Mouse (Mus musculus): ENCODE measurements at regions not wholly inside any gene's neighbourhood (a gene's known extent, or its start where the extent isn't known, plus 50 kb on each side); places are given as distances from the start of the nearest gene placed in this dataset.

DNA sequence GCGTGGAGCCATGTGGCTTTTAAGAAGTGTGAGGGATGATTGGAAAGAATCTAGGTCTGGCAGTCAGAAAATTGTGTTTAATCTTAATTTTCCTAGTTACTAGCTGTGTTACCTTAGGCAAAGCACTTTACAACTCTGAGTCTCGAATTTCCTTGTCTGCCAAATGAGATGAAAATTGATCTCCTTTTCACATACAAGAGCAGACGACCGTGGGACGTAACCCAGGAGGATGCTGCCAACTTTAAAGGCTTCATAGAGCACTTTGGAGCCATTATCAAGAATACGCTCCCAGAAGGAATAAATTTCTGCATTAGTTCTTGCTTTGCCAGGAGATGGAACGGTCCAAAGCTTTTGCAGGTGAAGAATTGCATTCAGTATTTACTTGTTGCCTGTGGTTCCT is 457.6 kb downstream of the Bcl11a start:
- DNase-seq (ENCODE audit: low spot score in 2 of 2): no peak

DNA sequence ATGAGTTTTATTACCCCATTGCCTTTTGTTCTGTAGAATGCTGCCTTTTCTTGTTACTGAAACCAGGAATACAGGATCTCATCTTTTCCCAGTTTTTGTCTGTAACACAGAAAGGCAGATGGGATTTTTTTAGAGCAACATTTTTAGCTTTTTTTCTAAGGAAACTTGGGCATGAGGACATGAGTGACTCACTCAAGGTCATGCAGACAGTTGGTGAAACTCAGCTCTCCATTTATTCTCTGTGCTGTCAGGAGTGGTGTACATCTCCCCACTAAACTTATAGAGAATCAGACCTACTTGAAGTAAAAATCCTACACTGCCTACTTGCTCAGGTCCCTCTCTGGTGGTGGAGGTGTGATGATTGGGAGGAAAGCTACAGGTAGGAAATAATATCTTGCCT is 459.9 kb downstream of the Bcl11a start:
- DNase-seq (ENCODE audit: low spot score in 2 of 2): no peak

DNA sequence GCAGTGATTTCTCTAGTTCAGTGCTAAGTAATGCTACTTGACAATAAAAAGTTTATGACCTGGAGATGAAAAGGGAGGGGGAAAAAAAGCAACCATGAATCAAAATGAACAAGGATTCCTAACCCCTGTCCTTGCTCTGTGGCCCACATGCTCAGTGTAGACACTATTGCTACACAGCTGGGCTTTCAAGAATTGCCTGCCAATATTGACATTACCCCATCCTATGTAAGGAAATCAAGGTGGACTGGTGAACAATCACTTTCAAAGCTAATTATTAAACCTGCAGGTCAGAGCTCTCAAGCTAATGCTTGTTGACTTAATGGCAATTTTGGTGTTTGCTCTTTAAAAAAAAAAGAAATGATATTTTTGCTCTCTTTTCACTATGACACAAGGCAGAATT is 491.8 kb downstream of the Bcl11a start:
- no peak for DNase-seq (ENCODE audit: low spot score in 2 of 2)

DNA sequence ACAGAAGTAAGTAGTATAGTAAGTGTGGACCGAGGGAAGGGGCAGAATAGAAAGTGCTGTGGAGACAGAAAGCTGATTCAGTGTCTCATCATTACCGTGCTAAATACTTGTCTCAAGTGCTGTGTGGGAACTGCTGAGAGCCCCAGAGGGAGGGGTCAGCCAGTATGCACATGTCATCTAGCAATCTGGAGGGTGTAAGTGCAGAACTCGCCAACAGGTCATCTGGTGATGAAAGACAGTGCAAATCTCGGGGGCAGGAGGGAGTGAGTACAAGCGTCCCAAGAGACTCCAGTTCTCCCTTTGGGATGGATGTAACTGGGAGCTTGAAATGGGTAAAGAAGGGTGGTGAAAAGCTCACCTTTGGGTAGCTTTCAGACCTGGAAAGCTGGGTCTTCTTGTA is 535.7 kb downstream of the Bcl11a start:
- DNase-seq (ENCODE audit: low spot score in 2 of 2): no peak

DNA sequence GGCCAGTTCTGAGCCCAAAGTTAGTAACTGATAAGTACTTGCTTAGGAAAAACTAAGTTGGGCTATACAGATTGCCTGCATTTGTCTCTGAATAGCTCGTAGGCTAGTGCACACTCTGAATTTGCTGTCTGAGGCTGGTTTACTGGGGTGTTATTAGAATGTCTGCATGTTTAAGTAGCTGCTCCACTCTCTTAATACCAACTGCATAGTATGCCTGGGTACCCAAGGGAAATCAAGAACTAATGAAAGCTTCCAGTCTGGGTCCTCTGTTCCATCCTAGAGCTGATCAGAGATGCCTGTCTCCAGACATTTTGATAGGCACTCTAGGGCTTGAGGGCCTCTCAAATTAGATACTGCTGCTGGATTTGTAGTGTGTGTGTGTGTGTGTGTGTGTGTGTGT is 537.6 kb downstream of the Bcl11a start:
- no peak for DNase-seq (ENCODE audit: low spot score in 2 of 2)

DNA sequence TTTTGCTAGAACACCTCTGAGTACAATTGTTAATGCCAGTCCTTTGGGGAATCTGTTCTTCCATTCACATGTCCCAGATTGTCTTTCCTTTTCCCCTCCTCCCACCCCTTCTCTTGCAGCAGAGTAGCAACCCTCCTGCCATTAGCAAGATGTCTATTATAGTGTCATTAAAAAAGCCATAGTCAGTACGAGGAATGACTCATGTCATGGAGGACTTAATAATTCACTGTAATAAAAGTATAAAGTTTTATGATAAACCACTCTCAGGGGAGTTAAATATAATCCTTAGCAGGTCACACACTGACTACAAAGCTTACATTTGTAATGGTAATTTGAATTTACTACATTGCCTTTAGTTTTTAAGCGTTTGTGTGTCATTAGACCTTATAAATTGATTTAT is 540.7 kb downstream of the Bcl11a start:
- no peak for DNase-seq (ENCODE audit: low spot score in 2 of 2)

DNA sequence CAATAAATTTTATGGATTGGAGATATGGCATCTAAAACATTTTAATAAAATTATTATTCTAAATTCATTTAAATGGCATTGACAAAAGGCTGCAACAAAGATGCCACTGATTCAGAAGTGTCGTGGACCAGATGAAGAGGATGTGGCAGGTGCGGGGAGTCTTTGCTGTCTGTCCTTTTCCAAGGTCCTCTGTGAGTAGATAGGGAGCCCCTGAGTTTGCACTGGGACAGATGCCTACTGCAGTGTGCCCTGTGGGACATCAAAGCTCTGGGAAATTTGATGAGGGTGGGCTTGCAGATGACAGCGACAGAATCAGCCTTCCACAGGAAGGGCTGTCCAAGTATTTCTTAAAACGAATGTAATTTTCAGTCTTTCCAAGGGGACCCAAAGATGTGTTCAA is 541.2 kb downstream of the Bcl11a start:
- DNase-seq (ENCODE audit: low spot score in 2 of 2): no peak

DNA sequence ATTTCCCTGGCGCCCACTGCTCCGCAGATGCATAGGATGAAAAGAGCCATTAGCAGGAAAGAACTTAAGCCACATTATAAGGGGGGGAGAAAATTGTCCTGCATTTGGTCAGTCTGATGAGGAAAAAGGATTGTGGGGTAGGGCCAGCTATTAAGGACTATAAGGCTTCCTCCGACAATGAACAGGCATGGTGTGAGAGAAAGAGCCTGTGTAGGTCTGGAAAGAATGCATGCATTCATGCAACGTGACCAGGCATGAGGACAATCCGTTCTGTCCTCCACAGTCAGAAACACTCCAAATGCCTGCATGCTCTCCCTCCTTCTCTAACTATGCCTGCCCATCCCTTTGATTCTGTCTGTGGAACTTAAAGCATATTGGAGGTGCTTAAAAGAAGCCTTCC is 550.8 kb downstream of the Bcl11a start:
- DNase-seq (ENCODE audit: low spot score in 2 of 2): no peak

DNA sequence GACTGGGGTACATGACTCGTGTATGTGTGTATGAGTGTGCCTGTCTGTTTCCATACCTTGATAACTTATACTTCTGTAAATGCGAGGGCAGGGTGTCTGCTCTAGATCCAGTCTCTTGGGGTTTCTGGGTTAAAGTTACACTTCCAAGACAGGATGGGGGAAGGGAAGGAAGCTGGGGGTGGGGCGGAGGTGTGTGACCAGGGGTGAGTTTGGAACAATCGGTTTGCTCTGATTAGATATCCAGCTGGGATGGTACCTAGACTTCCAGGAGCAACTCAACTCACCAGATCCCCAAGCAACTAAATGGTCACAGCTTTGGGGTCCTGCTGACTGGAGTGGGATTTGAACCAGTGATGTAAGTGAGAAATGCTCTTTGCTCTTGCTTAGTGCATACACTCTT is 551.6 kb downstream of the Bcl11a start:
- no peak for DNase-seq (ENCODE audit: low spot score in 2 of 2)

DNA sequence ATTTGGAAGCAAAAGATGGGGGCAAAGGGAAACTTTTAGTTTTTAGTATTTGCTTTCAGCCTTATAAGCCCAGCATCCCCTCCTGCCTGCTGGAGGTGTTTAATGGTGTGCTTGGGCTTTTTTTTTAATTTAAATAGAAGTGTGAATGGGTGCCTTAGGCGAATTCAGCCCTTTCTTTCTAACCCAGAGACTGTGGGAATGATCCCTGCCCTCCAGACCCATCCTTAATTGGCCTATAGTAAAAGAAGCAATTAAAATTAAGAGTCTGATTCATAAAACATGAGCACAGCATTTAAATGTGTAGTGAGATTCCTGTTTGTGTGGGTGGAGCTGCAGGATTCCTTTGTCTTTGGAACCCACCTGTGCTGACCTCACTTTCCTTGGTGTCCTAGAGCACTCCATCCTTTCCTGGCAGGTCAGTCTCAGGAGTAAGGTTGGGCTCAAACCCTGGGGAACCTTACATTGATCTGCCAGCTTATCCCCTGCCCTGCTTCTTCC is 552.6 kb downstream of the Bcl11a start:
- no peak for DNase-seq (ENCODE audit: low spot score in 2 of 2)

DNA sequence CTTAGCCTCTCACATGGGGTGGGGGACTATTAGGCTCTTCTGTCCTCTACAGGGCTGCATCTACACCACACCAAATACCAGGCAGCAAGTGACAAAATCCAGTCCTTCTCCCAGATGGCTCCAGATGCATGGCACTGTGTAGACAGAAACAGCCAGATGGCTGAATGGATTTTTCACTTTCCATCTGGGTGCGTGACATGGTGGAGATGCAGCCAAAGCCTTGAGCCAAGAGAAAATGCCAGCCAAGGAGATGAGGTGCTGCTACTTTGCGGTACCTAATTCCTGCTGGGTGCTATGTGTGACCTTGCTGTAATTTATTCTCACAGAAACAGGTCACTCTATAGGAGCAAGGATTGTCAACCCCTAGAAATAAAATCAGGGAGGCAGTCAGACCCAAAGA is 553.8 kb downstream of the Bcl11a start:
- no peak for DNase-seq (ENCODE audit: low spot score in 2 of 2)

DNA sequence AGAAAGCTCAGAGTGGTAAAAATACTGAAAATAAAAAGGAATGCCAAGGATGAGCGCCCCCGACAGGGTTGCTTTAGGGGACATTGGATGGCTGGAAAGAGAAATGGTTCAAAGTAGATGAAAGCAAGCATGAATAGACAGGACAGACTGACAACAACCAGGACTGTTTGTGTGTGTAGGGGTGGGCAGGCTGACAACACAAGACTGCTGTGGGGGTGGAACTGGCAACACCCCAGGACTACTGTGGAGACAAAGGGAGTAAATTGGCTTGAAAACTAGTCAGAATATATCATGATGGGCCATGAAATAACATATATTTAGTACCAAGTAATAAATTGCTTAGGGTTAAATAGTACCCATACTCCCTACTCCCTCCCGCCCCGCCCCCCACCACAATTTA is 558.9 kb downstream of the Bcl11a start:
- DNase-seq (ENCODE audit: low spot score in 2 of 2): no peak

DNA sequence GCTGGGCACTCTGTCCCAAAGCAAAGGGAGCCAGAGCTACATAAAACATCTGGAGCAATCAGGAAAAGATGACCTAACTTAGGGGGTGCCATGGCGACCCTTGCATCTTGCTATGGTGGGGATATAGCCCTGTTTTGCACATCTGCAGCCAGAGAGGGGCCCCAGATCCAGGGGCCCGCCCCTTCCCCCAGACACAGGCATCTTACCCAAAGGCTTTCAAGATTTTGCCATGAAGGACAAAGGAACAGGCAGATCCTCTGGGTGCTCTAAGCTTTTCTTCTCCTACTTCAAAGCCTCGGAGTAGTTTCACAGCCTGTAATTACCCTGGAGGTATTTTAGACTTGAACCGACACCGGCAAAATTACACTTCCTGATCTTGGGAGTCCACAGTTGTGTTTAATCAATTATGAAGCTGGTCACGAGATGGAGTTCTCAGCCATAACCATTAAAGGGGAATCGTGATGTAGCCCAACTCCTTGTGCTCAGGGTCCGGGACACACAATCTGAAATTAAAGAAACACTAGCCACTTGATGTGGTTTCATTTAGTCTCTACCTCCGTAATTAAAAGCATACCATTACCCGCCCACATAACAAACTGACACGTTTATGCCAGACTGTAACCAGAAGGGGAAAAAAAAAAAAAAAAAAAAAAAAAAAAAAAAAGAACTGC is 565.7 kb downstream of the Bcl11a start:
- no peak for DNase-seq (ENCODE audit: low spot score in 2 of 2)

DNA sequence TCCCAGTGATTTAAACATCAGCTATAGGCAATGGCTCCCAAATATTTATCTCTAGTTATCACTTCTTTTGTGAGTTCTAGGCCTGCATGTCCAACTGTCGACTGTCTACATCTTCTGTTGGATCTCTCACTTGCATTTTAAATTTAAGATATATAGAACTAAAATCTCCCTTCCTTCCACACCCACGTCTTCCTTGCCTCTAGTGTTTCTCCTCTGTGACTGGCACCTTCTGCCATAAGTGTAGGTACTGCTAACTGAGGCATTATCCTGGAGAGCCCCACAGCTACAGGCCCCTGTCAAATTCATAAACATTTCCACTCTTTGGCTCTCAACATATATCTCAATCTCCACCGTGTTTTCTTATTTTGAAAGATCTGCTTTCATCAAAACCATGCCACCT is 575.0 kb downstream of the Bcl11a start:
- no peak for DNase-seq (ENCODE audit: low spot score in 2 of 2)

DNA sequence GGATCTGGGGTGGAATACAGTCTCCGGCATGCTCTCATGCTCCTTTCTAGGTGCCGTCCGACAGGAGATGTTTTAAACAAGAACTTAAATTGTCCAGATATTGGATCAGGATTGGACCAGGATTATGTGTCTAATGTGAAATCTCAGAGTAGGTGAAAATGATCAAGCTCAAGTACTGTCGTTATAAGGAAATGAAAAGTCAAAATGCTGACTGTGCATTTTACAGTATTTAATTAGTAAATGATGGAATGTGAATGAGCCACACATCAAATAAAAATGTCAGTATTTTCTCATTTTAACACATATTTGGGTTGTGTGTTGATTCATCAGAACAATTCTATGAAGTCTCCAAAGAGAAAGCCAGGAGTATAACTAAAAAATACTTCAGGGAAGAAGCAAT is 586.2 kb downstream of the Bcl11a start:
- DNase-seq (ENCODE audit: low spot score in 2 of 2): no peak

DNA sequence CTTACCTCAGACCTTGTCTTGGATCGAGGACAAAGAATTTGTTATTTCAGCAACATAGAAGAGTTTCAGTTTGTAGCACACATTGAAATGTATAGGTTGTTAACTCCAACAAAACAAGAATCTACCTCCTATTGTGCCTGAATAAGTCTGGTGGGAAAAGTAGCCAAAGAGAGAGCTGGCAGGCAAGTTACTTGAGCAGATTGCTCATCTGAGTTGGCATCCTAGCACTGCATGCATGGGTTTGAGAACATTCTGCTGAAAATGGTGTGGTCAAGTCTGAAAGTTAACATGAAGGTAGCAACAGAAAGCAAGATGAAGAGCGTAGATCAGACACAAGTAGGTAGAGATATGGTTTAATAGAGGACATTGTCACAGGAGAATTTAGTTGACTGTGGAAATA is 587.5 kb downstream of the Bcl11a start:
- DNase-seq (ENCODE audit: low spot score in 2 of 2): no peak

DNA sequence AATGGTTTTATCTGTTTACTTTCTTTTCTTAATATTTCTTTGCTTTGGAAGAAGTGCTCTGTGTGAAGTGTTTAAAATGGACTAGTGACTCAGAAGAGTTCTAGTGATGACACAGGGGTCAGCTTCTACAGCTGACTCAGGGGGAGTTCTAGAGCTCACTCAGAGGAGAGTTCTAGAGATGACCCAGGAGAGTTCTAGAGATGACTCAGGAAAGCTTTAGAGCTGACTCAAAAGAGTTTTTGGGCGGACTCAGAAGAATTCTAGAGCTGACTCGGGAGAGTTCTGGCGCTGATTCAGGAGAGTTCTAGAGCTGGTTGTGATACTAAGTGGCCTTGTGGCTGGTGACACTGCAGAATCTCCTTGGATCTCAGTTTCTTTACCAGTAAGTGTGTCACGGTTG is 593.8 kb downstream of the Bcl11a start:
- no peak for DNase-seq (ENCODE audit: low spot score in 2 of 2)

DNA sequence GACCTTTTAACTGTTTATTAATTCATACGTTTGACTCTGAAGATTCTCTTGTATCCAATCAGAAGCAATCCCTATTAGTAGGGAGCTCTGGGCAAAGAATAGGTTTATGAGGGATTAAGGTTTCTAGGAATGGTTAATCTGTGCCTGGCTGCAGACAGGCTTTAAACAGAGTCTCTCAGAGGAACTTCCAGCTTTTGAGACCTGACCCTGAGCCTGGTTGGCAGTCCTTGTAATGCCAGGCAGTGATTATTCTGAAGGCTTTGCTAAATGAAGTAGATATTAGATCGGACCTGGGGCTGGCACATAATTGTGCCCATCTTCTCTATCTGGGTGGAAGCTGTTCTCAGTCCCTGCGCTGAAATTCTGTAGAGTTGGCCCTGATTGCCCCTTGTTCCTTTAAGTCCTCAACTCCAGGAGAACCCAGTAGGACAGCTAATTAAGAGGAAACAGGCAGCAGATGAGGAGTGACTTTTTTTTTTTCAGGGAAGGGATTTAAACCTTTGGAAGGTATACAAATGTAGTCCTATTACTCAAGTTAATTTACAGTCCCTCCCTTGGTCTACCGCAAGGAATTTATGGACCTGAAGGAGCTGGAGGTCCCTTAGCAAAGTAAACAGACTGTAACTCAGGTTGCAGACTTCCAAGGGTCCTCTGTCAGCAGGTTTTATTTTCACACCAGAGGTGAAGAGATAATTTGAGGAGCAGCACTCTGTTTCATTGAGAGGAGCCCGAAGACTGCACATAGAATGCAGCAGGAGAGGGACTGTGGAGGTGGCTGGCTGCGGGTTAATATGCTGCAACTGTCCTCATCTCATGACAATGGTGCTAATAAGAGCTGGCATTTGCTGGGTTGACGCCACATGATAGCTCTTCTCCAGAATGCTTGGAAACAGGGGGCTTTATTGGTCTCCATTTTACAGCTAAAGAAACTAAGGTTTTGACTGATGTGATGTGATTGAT is 595.7 kb downstream of the Bcl11a start:
- DNase-seq (ENCODE audit: low spot score in 2 of 2): no peak

DNA sequence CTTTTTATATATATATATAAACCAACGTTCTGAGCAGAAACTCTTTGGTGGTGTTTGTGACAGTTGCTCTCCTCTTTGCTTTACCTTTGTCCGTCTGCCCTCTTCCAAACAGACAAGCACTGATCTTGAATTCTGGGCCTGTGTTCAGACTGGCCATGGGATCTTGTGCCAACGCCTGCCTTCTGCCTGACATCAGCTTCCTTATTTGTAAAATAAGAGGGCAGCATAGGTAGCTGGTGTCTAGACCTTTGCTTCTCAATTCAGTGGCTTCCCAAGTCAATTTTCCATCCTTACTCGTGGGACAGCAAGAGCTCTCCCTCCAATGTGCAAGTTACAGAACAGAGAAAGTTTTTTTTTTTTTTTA is 596.3 kb downstream of the Bcl11a start:
- DNase-seq (ENCODE audit: low spot score in 2 of 2): no peak

DNA sequence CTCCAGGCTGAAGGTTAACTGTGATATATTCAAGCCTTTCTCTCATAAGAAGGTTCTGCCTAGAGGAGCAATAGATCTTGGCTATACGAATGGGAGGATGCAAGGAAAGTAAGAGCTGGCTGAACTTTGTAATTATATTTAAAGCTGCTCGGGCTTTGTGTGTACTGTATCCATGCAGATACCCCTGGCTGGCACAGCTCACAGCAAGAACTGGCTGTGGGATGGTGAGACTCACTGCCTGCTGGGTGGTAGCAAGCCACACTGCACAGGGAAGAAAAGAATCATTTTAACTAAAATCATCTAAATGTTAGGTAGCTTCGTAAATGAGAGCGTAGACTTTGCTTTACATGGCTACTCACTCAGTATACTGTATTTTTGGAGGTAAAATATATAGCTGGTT is 599.2 kb downstream of the Bcl11a start:
- DNase-seq (ENCODE audit: low spot score in 2 of 2): no peak

DNA sequence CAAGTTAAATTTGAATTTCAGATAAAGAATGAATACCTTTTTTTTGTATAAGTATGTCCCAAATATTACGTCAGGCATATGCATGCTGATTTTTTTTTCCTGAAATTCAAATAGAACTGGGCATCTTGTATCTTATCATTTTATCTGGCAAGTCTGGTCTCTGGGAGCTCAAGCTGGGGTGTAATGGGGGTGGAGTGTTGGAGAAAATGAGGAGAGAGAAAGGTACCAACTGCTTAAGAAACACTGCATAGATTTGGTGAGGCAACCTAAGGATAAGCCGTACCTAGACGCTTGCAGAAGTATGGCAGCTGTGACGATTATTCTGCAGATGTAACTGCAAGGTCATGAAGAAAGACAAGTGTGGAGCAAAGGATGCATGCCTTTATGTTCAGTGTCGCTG is 601.7 kb downstream of the Bcl11a start:
- DNase-seq (ENCODE audit: low spot score in 2 of 2): no peak

DNA sequence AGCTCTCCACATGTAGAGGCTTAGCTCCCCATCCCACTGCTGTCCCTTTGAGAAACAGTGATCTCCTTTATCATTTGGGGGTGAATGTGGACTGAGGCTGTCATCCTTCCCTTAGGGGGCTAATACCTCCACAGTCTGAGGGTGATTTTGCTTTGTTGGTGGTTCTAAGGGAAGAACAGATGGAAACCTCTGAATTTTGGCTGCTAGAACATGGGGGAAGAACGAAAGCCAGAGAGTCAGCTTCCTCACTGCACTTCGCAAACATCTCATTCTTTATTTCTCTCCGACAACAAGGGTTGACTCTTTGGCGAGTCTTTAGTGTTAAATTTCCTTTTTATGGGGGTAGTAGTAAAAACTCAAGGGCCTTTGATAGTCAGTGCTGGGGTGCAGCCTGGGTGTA is 604.6 kb downstream of the Bcl11a start:
- no peak for DNase-seq (ENCODE audit: low spot score in 2 of 2)

Data from gastrocnemius, adult 8-10 months (tissue).